Mouse (Mus musculus) embryo, embryonic 10 days (tissue): ENCODE data around the gene Folh1.
A peak's percentile ranks its signal among the peaks of the same experiment; 100 is the strongest.
"Not testable (repeated sequence)": the region's sequence is repeated elsewhere in the genome, so short reads cannot be mapped to it uniquely, and the experiment has no call there.

Experiments
- DNase-seq: peaks from one replicate; pipeline ENCODE4 v3.0.0-alpha.2; 2015; ENCODE audit warnings: low spot score

Gene Folh1

GRCm38 (mm10) chr7:86775617-86776325 is at the start of gene Folh1:
Gene Folh1 (minus strand): TSS chr7:86775943.
- peak; percentile 49 for DNase-seq

GRCm38 (mm10) chr7:86816466-86816865 is 40.7 kb upstream of the Folh1 start:
- DNase-seq: no peak

- DNase-seq: not testable (repeated sequence)
These were observed 40.0 kb upstream of the Folh1 start for GRCm38 (mm10) chr7:86815716-86816115.

GRCm38 (mm10) chr7:86815241-86815640 is 39.5 kb upstream of the Folh1 start:
- DNase-seq: not testable (repeated sequence)

GRCm38 (mm10) chr7:86794727-86795126 is 19.0 kb upstream of the Folh1 start, which contains the start of gene Vmn2r77:
Gene Vmn2r77 (plus strand): TSS chr7:86795027.
- DNase-seq: no peak

GRCm38 (mm10) chr7:86771621-86772020 is 4.1 kb downstream of the Folh1 start:
- no peak for DNase-seq

GRCm38 (mm10) chr7:86764628-86765027 is 11.1 kb downstream of the Folh1 start:
- no peak for DNase-seq

- no peak for DNase-seq
These were observed 15.0 kb downstream of the Folh1 start for GRCm38 (mm10) chr7:86760751-86761150.

- DNase-seq: no peak
These were observed 50.7 kb downstream of the Folh1 start for GRCm38 (mm10) chr7:86725013-86725412.

GRCm38 (mm10) chr7:86688030-86688429 is 87.7 kb downstream of the Folh1 start, which contains the start of gene Olfr292:
Gene Olfr292 (plus strand): TSS chr7:86688330.
- no peak for DNase-seq
